Mouse (Mus musculus): Measurements from ENCODE around the gene Sec14l4. TPM values are rescaled to one million over a fixed set of nuclear protein-coding genes. Genes with fewer than 3 reads are reported as not detected.

Gene Sec14l4
- polyA plus RNA-seq, 2 experiments from 2014 or later = not detected

DNA sequence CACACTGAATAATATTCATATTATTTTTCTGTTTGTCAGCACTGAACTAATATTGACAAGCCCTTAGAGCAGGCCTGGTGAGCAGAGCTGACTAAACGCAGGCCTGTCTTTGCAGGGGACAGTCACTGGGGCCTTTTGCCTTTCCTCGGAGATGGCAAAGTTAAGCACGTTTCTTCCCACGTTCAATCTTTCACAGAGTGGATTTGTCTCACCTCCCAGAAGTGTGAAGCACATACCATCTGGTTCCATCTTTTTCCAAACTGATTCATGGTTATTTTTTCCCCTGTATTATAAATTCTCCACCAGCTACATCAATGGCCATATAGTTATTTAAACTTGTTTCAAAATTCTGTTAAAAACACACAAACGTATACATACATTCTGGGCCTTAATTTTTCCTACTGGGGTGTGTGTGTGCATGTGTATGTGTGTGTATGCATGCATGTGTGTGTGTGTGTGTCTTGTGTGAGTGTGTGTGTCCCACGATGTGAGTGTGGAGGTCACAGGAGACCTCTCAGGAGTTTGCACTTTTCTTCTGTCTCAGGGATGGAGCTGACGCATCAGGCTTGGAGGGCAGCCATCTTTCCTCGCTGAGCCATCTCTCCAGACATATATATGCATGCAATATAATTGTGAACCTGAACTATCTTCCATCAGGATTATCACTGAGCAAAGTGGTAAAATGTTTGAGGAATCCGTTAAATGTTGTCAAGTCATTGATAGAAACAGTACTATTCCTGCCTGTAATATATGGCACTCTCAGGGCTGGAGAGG lies 3.5 kb upstream of the Sec14l4 start:
- no peak for ATAC-seq

DNA sequence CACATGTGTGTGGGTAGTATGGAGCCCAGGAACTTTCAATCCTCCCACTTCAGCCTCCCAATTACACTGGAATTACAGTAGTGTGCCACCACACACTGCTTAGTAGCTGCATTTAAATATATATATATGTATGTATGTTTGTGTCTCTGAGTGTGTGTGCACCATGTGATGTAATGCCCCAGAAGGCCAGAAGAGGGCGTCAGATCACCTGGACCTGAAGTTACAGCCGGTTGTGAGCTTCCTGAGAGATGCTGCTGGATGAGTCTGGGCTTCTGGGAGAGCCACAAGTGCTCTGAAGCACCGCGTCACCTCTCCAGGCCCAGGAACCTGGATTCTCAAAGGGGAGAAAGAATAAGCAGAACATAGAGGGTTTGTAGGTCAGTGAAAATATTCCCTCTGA lies 1.9 kb upstream of the Sec14l4 start:
- no peak for ATAC-seq

DNA sequence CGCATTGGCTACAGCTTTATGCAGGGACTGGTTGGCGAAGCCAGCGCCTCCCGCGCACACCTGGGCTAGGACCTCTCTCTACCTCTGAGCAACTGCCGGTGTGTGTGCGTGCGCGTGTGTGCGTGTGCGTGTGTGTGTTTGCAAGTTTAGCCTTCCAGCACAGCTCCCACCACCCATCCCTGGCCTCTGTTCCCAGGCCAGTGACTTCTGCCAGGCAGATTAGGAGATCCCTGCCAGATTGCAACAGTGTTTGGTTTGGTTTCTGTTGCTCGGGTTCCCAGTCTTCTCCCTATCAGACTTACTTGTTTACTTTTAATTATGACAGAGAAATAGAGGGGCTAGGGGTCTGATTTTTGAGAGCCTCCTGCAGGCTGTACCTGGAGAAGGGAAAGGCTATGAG lies 699 bp downstream of the Sec14l4 start:
- no peak for ATAC-seq

- no peak for ATAC-seq
These were observed 2.2 kb downstream of the Sec14l4 start for GRCm38 (mm10) chr11:4033471-4033870.

- ATAC-seq = no peak
These were observed 2.9 kb downstream of the Sec14l4 start for GRCm38 (mm10) chr11:4034169-4034568.

- ATAC-seq = no peak
These were observed 4.0 kb downstream of the Sec14l4 start for GRCm38 (mm10) chr11:4035116-4035892.

- ATAC-seq = no peak
These were observed 4.7 kb downstream of the Sec14l4 start for GRCm38 (mm10) chr11:4035916-4036315.

- ATAC-seq = no peak
These were observed 5.3 kb downstream of the Sec14l4 start for GRCm38 (mm10) chr11:4036365-4037084.

GRCm38 (mm10) chr11:4039951-4040350 lies 8.7 kb downstream of the Sec14l4 start:
- ATAC-seq = no peak

DNA sequence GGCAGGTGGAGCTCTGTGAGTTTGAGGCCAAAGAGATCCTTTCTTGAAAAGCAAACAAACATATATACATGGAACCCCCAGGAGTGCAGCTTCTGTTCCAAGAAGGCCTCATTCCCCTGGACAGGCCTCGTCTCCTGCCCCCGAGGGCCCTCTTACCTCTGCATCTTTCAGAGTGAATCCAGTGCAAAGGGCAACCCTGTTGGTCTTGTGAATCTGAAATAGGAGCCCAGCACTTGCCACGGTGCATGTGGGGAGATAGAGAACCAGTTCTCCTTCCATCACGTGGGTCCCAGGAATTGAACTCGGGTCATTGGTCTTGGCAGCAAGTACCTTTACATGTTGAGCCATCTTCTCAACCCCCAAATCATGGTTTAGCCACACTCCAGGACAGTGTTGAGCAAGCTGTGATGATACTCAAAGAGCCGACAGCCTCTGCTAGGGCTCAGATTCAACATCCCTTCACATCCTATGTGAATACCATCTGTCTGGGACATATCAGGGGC lies 9.9 kb downstream of the Sec14l4 start:
- no peak for ATAC-seq

GRCm38 (mm10) chr11:4043081-4043480 lies 11.8 kb downstream of the Sec14l4 start:
- no peak for ATAC-seq

- no peak for ATAC-seq
These were observed 15.3 kb downstream of the Sec14l4 start for GRCm38 (mm10) chr11:4046526-4046925.

GRCm38 (mm10) chr11:4047766-4048165 lies 16.5 kb downstream of the Sec14l4 start:
- ATAC-seq = no peak

GRCm38 (mm10) chr11:4048438-4048837 lies 17.2 kb downstream of the Sec14l4 start:
- no peak for ATAC-seq

- no peak for ATAC-seq
These were observed 22.3 kb downstream of the Sec14l4 start for GRCm38 (mm10) chr11:4053586-4053985.

GRCm38 (mm10) chr11:4060866-4061575 lies 29.8 kb downstream of the Sec14l4 start:
- ATAC-seq = no peak

DNA sequence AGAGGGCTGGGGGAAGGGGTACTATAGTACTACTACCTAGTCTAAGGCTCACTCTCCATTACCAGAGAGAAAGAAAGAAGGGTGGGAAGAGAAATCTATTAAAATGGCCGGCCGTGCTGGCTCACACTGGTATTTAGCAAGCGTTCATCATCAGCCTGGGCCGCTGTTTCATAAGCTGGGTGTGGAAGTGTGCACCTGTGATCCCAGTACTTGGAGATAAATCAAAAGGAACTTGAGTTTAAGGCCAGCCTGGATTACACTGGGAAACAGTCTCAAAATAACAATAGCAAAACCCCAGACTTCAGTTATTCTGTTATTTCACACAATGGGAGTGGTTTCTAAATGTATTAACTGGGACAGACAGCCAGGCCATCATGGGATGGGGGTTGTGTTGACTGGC lies 31.3 kb downstream of the Sec14l4 start:
- ATAC-seq = no peak

- ATAC-seq = no peak
These were observed 31.7 kb downstream of the Sec14l4 start for GRCm38 (mm10) chr11:4062981-4063380.

- ATAC-seq = no peak
These were observed 33.4 kb downstream of the Sec14l4 start, which contains the start of gene Sec14l3 for GRCm38 (mm10) chr11:4064627-4065122. Gene Sec14l3 (plus strand): TSS chr11:4064841.

DNA sequence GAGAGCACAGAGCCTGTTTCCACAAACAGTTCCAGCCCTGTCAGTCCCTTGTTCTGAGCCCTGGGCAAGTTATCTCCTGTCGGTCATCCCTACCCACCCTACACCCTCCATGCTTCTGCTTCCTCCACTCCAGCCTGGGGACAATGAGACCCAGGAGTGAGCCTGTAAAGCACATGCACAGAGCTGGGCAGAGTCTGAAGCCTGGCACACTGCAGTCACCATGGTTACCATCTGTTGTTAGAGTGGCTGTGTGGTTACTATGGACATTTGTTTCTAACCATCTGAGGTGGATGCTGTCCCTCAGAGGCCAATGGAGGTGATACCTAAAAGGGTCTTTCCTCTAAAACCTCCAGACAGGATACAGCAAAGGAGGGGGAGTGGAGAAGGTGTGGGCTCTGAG lies 38.4 kb downstream of the Sec14l4 start:
- ATAC-seq = no peak

DNA sequence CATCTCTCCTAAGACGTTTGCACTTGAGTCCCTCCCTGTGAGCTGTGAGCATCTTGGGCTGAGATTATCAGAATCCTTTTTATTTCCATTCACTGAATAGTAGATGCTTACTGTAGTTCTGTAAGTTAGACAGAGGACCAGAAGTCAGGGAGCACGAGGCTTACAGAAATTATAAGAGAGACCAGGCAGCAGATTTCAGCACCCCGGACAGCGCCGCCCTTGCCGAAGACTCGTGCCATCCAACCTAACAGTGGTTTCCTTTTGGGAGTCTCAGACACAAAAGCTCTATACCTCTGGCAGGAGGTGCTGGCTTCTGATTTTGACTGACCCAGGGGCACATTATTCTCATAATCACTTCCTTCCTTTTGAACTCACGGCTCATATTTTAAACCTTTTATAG lies 45.4 kb downstream of the Sec14l4 start:
- no peak for ATAC-seq

DNA sequence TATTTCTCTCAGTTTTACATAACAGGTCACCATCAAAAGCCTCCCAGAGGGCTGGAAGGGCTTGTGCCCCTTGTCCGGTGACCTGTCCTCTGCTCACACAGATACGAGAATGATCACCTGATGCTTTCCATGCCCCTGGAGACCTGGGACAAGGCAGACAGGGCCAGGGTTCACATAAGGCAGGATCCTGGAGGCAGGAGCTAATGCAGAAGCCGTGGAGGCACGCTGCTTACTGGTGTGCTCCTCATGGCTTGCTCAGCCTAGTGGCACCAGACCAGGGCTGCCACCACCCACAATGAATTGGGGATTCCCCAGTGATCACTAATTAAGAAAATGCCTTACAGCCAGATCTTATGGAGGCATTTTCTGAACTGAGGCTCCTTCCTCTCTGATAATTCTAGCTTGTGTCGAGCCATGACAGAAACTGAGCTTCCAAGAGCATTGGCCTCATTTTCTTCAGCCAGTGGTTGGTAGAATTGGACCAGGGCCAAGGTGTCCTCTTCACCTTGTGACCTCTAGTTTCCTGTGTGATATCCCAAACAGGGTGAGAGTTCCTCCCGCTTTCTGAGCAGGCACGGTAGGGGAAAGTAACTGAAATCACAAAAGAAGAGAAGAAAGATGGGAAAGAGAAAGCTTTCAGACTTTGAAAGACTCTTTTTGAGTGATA lies 47.1 kb downstream of the Sec14l4 start:
- ATAC-seq = no peak

Measured in activated CD4-positive, CD25-positive, alpha-beta regulatory T cell, adult 4 months (primary cell).